Mouse (Mus musculus): ENCODE results near the gene C130026I21Rik.
"Not testable (repeated sequence)": the region's sequence is repeated elsewhere in the genome, so short reads cannot be mapped to it uniquely, and the experiment has no call there.

The C130026I21Rik gene

DNA sequence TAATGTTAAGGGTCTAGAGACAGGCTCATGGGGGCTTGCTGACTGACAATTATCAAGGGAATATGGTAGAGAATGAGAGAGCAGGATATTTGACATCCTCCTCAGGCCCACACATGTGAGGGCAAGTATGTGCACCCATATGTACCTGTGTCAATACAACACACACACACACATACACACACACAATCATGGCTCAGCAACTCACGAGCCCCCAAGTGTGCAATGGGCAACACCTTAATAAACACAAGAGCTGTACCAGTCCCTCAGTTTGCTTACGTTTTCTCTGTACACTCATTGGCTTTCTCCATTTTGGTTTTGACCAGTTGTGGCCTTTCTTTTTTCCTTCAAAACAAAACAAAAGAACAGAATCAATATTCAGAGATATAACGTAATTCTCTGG, 185.6 kb downstream of the C130026I21Rik start:
- not testable (repeated sequence) for H3K36me3 ChIP-seq (ENCODE audit: insufficient read depth, low read length); H3K4me1 ChIP-seq (replicated peaks; ENCODE audit: low read depth, low read length); H3K9me3 ChIP-seq (ENCODE audit: low read length); H3K27me3 ChIP-seq (ENCODE audit: insufficient read depth, low read length); H3K4me3 ChIP-seq (replicated peaks; ENCODE audit: low read length)

- H3K27me3 ChIP-seq (ENCODE audit: insufficient read depth, low read length); H3K36me3 ChIP-seq (ENCODE audit: insufficient read depth, low read length); H3K4me3 ChIP-seq (replicated peaks; ENCODE audit: low read length); H3K9me3 ChIP-seq (ENCODE audit: low read length); H3K4me1 ChIP-seq (replicated peaks; ENCODE audit: low read depth, low read length): not testable (repeated sequence)
These were observed 197.3 kb downstream of the C130026I21Rik start for GRCm38 (mm10) chr1:85073099-85073498.

DNA sequence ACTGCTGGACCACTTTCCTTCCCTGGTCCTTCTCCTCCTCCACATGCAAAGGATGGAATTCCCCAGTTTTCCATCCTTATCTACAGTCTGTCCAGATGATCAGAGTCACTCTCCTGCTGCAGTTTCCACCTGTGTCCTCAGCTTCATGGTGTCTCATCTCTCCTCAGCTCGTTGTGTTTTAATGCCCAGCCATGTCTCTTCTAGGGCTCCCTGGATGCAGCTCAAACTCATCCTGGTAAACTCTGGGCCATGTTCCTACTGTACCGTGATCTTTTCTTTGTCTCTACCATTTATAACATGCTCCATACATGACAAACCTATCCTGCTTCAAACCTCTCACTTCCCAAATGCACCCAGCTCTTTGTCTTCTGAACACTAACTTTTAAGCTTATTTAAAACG, 198.7 kb downstream of the C130026I21Rik start:
- H3K4me3 ChIP-seq (replicated peaks; ENCODE audit: low read length); H3K4me1 ChIP-seq (replicated peaks; ENCODE audit: low read depth, low read length); H3K36me3 ChIP-seq (ENCODE audit: insufficient read depth, low read length); H3K9me3 ChIP-seq (ENCODE audit: low read length); H3K27me3 ChIP-seq (ENCODE audit: insufficient read depth, low read length): not testable (repeated sequence)

DNA sequence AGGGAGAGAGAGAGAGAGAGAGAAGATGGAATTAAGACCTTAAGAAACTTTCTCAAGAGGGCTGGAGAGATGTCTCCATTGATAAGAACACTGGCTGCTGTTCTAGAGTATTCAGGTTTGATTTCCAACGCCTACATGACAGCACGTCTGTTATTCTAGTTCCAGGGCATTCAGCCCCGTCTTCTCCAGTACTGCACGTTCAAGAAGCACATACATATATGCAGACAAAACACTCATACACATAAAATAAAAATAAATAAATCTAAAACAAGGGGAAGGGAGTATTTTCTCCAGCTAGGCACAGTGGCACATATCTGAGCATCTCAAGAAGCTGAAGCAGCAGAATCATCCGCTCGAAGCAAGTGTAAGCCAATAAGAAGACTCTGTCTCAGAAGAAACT, 234.6 kb downstream of the C130026I21Rik start:
- H3K27me3 ChIP-seq (ENCODE audit: insufficient read depth, low read length); H3K4me1 ChIP-seq (replicated peaks; ENCODE audit: low read depth, low read length); H3K9me3 ChIP-seq (ENCODE audit: low read length); H3K36me3 ChIP-seq (ENCODE audit: insufficient read depth, low read length); H3K4me3 ChIP-seq (replicated peaks; ENCODE audit: low read length): not testable (repeated sequence)

DNA sequence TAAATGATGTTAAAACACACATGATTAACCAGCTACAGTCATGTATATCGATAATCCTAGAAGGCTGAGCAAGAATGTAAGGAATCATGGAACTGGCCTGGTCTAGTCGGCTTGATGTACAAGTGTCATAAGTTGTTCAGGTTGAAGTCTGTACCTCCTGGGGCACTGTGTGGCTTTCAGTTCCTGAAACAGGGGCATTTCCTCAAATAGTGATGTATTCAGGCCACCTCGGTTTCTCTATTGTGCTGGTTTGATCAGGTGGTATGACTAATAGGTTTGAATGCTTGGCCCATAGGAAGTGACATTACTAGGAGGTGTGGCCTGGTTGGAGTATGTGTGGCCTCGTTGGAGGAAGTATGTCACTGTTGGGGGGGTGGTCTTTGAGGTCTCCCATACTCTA, 236.0 kb downstream of the C130026I21Rik start:
- H3K27me3 ChIP-seq (ENCODE audit: insufficient read depth, low read length); H3K4me3 ChIP-seq (replicated peaks; ENCODE audit: low read length); H3K36me3 ChIP-seq (ENCODE audit: insufficient read depth, low read length); H3K9me3 ChIP-seq (ENCODE audit: low read length); H3K4me1 ChIP-seq (replicated peaks; ENCODE audit: low read depth, low read length): not testable (repeated sequence)

- H3K4me1 ChIP-seq (replicated peaks; ENCODE audit: low read depth, low read length); H3K36me3 ChIP-seq (ENCODE audit: insufficient read depth, low read length); H3K9me3 ChIP-seq (ENCODE audit: low read length); H3K27me3 ChIP-seq (ENCODE audit: insufficient read depth, low read length); H3K4me3 ChIP-seq (replicated peaks; ENCODE audit: low read length): not testable (repeated sequence)
These were observed 236.8 kb downstream of the C130026I21Rik start for GRCm38 (mm10) chr1:85033616-85034015.

- H3K4me1 ChIP-seq (replicated peaks; ENCODE audit: low read depth, low read length), result not testable (repeated sequence)
These were observed 240.2 kb downstream of the C130026I21Rik start for GRCm38 (mm10) chr1:85030211-85030610.

GRCm38 (mm10) chr1:85011933-85012332, 258.4 kb downstream of the C130026I21Rik start:
- not testable (repeated sequence) for H3K27me3 ChIP-seq (ENCODE audit: insufficient read depth, low read length); H3K4me1 ChIP-seq (replicated peaks; ENCODE audit: low read depth, low read length)
- H3K9me3 ChIP-seq (ENCODE audit: low read length), result peaks cover 18% of the 10 kb centered on the region

More at GRCm38 (mm10) chr1:85030211-85030610, 240.2 kb downstream of the C130026I21Rik start:
- H3K4me3 ChIP-seq (replicated peaks; ENCODE audit: low read length); H3K9me3 ChIP-seq (ENCODE audit: low read length); H3K36me3 ChIP-seq (ENCODE audit: insufficient read depth, low read length); H3K27me3 ChIP-seq (ENCODE audit: insufficient read depth, low read length): not testable (repeated sequence)

GRCm38 (mm10) chr1:85010947-85011346, 259.4 kb downstream of the C130026I21Rik start:
- not testable (repeated sequence) for H3K27me3 ChIP-seq (ENCODE audit: insufficient read depth, low read length); H3K36me3 ChIP-seq (ENCODE audit: insufficient read depth, low read length); H3K4me1 ChIP-seq (replicated peaks; ENCODE audit: low read depth, low read length); H3K4me3 ChIP-seq (replicated peaks; ENCODE audit: low read length)
- H3K9me3 ChIP-seq (ENCODE audit: low read length), result peaks cover 18% of the 10 kb centered on the region

More at GRCm38 (mm10) chr1:85011933-85012332, 258.4 kb downstream of the C130026I21Rik start:
- H3K4me3 ChIP-seq (replicated peaks; ENCODE audit: low read length); H3K36me3 ChIP-seq (ENCODE audit: insufficient read depth, low read length): not testable (repeated sequence)

- not testable (repeated sequence) for H3K4me3 ChIP-seq (replicated peaks; ENCODE audit: low read length); H3K27me3 ChIP-seq (ENCODE audit: insufficient read depth, low read length); H3K4me1 ChIP-seq (replicated peaks; ENCODE audit: low read depth, low read length); H3K36me3 ChIP-seq (ENCODE audit: insufficient read depth, low read length)
- H3K9me3 ChIP-seq (ENCODE audit: low read length), result peaks cover 12% of the 10 kb centered on the region
These were observed 262.6 kb downstream of the C130026I21Rik start for GRCm38 (mm10) chr1:85007737-85008136.

- H3K4me3 ChIP-seq (replicated peaks; ENCODE audit: low read length); H3K27me3 ChIP-seq (ENCODE audit: insufficient read depth, low read length); H3K4me1 ChIP-seq (replicated peaks; ENCODE audit: low read depth, low read length); H3K36me3 ChIP-seq (ENCODE audit: insufficient read depth, low read length): not testable (repeated sequence)
- H3K9me3 ChIP-seq (ENCODE audit: low read length), result peaks cover 28% of the 10 kb centered on the region
These were observed 271.1 kb downstream of the C130026I21Rik start for GRCm38 (mm10) chr1:84999241-84999640.

DNA sequence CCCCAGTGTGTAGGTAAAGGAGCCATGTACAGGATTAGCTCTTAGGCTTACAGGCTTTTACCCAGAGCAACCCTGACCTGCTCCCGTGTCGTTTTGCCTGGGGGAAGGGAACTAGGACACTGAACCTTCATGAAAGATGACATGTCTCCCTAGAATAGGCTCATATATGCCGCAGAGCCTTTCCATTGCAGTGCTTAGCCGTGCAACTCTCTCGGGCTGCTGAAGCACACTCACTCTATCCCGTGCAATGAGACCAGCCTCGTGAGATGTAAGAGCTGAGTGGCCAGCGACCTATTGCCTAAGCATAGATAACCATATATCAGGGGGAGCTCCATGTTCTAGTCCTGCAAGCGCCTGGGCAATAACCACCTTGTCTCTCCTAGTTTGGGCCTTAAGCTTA, 274.1 kb downstream of the C130026I21Rik start:
- not testable (repeated sequence) for H3K36me3 ChIP-seq (ENCODE audit: insufficient read depth, low read length); H3K4me3 ChIP-seq (replicated peaks; ENCODE audit: low read length); H3K4me1 ChIP-seq (replicated peaks; ENCODE audit: low read depth, low read length); H3K27me3 ChIP-seq (ENCODE audit: insufficient read depth, low read length)
- H3K9me3 ChIP-seq (ENCODE audit: low read length), result peaks cover 25% of the 10 kb centered on the region

GRCm38 (mm10) chr1:84994461-84994860, 275.9 kb downstream of the C130026I21Rik start:
- H3K27me3 ChIP-seq (ENCODE audit: insufficient read depth, low read length); H3K4me3 ChIP-seq (replicated peaks; ENCODE audit: low read length); H3K4me1 ChIP-seq (replicated peaks; ENCODE audit: low read depth, low read length); H3K36me3 ChIP-seq (ENCODE audit: insufficient read depth, low read length): not testable (repeated sequence)
- H3K9me3 ChIP-seq (ENCODE audit: low read length), result peaks cover 13% of the 10 kb centered on the region

GRCm38 (mm10) chr1:84993688-84994319, 276.6 kb downstream of the C130026I21Rik start:
- H3K27me3 ChIP-seq (ENCODE audit: insufficient read depth, low read length); H3K4me1 ChIP-seq (replicated peaks; ENCODE audit: low read depth, low read length): not testable (repeated sequence)
- H3K9me3 ChIP-seq (ENCODE audit: low read length), result peaks cover 11% of the 10 kb centered on the region

DNA sequence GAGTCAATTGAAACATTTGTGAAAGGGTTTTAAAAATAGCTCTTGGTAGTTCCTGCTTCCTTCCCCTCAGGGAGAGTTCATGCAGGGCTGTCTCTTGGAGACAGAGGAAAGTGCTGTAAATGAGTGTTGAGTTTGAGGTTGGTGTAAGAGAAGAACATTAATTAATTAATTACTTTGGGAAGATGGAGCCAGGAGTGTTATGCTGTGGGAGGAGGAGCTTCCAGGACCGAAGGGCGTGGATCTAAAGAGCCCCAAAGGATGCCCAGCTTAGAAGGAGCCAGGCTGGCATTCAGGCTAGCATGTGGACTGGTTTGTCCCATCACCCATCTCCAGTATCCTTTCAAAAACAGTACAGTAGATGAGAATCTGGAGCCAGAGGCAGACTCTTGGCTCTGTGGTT, 277.1 kb downstream of the C130026I21Rik start:
- H3K27me3 ChIP-seq (ENCODE audit: insufficient read depth, low read length); H3K36me3 ChIP-seq (ENCODE audit: insufficient read depth, low read length); H3K4me1 ChIP-seq (replicated peaks; ENCODE audit: low read depth, low read length); H3K9me3 ChIP-seq (ENCODE audit: low read length); H3K4me3 ChIP-seq (replicated peaks; ENCODE audit: low read length): not testable (repeated sequence)

More at GRCm38 (mm10) chr1:84993688-84994319, 276.6 kb downstream of the C130026I21Rik start:
- H3K4me3 ChIP-seq (replicated peaks; ENCODE audit: low read length); H3K36me3 ChIP-seq (ENCODE audit: insufficient read depth, low read length): not testable (repeated sequence)
